Mouse (Mus musculus) effector memory CD4-positive, alpha-beta T cell, adult 7 months (primary cell): ENCODE results near the gene Aqp2. TPM values are rescaled to one million over a fixed set of nuclear protein-coding genes. Genes with fewer than 3 reads are reported as not detected.

ENCODE experiments used
- polyA plus RNA-seq: library from polyadenylated mRNA; unstranded; fragments of 100-300 nt; shearing (Covaris generic); gene quantifications from one replicate; pipeline ENCODE4 v1.2.1, GENCODE M21; 2017

Gene Aqp2
- polyA plus RNA-seq: not detected

DNA sequence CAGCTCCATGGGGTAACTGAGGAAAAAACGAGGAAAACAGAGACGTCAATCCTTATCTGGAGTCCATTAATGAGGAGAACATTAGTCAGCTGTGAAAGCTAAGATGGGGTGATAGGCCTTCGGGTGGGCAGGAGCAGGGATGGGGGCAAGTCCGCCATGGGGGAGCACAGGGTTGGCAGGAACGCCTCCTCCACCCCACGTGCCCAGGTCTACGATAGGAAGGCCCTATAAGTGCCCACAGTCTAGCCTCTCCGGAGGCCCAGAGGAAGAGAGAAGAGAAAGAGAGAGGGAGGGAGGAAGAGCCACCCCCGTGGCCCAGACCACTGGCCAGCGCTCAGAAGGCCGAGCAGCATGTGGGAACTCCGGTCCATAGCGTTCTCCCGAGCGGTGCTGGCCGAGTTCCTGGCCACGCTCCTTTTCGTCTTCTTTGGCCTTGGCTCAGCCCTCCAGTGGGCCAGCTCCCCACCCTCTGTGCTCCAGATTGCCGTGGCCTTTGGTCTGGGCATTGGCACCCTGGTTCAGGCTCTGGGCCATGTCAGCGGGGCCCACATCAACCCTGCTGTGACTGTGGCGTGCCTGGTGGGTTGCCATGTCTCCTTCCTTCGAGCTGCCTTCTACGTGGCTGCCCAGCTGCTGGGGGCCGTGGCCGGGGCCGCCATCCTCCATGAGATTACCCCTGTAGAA, at the start of gene Aqp2:
Gene Aqp2 (plus strand): TSS at position 254 of the 684 bp plus-strand sequence.

DNA sequence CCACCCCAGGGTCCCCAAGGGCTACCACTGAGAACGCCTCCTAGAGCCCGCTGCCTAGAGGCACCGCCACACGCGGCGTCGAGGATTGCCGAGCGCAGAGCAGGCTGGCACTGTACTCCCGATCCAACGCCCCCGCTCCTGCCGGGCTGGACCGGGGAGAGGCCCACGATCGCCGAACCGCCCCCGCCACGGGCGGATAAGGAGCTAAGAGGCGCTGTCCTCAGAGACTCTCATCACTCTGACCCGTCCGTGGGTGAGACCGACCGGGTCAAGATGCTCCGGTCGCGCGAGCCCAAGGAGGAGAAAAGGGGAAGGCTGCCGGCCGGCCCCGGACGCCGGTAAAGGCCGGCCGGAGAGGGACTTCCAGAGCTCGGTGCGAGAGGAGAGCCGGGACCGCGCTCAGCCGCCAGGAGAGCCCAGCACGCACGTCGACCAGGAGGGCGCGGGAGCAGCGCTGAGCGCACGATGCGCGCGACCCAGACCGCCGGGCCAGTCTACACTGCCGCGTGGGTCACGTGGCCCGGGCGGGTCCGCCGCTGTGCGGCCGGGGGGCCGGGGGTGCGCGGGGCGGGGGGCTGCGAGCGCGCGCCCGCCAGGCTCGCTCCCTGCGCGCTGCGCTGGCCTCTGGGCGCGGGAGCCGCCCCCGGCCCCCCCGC, 11.7 kb downstream of the Aqp2 start, which contains the start of gene Aqp5:
Gene Aqp5 (plus strand): TSS at position 354 of the 656 bp plus-strand sequence.

DNA sequence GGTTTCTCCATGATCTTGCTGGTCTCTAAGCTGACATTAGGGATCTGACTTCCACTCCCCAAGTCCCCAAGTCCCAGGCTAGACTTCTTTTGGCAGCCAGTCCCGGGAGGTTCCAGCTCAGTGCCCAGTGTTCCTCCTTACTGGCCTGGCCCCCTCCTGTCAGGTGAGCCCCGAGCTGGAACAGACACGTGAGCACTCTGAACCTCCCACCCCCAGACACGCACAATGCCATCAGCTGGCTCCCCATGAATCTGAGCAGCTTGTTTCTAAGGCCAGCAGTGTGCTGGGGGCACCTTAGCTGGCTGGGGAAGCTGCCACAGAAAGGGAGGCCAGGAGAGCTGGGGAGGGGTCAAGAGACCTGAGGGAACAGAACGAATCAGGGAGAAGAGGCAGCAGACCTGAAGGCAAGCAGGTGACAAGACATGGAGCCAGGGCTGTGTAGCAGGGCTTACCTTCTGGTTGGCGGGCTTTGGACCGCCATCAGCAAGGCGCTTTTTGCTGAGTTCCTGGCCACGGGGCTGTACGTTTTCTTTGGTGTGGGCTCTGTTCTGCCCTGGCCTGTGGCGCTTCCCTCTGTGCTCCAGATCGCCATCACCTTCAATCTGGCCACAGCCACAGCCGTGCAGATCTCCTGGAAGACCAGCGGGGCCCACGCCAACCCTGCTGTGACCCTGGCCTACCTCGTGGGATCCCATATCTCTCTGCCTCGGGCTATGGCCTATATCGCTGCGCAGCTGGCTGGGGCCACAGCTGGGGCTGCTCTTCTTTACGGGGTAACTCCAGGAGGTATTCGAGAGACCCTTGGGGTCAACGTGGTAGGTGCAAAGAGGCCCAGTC, 22.3 kb downstream of the Aqp2 start, which contains the start of gene Aqp6:
Gene Aqp6 (plus strand): TSS at position 415 of the 837 bp plus-strand sequence.

Other genes with a start within 250 kb of the Aqp2 start
- 24.9 TPM for gene Fmnl3, start 208.6 kb upstream of the Aqp2 start, polyA plus RNA-seq
- gene Tmbim6, start 186.2 kb upstream of the Aqp2 start, polyA plus RNA-seq: 142 TPM
- gene Nckap5l, start 121.3 kb upstream of the Aqp2 start, polyA plus RNA-seq: 8.0 TPM
- gene Bcdin3d, start 104.3 kb upstream of the Aqp2 start, polyA plus RNA-seq: 10.3 TPM
- not detected for gene Faim2, start 50.9 kb upstream of the Aqp2 start, polyA plus RNA-seq
- not detected for gene Aqp5, start 11.7 kb downstream of the Aqp2 start, polyA plus RNA-seq
- not detected for gene Aqp6, start 22.3 kb downstream of the Aqp2 start, polyA plus RNA-seq
- gene Racgap1, start 72.6 kb downstream of the Aqp2 start, polyA plus RNA-seq: 17.6 TPM
- 0.29 TPM for gene Asic1, start 91.3 kb downstream of the Aqp2 start, polyA plus RNA-seq
- 18.4 TPM for gene Smarcd1, start 123.1 kb downstream of the Aqp2 start, polyA plus RNA-seq
- not detected for gene Gm17349, start 126.4 kb downstream of the Aqp2 start, polyA plus RNA-seq
- gene Gpd1, start 138.5 kb downstream of the Aqp2 start, polyA plus RNA-seq: 0.18 TPM
- gene Cox14, start 146.6 kb downstream of the Aqp2 start, polyA plus RNA-seq: 121 TPM
- 70.8 TPM for gene Cers5, start 193.8 kb downstream of the Aqp2 start, polyA plus RNA-seq